Mouse (Mus musculus) CH12.LX (cell line): ENCODE measurements around the gene Pdcd6ip.

ENCODE experiments used
- CTCF ChIP-seq, 2 experiments: IDR thresholded peaks in 1 of 2; conservative IDR thresholded peaks in 1 of 2; 2 replicates each; pipeline ENCODE4 v1.5.1; 2011 to 2012; ENCODE audit warnings: low read depth in 2 of 2, low read length in 2 of 2, improper control_type of control experiment in 1 of 2, inconsistent platforms in 1 of 2, mild to moderate bottlenecking in 1 of 2, moderate library complexity in 1 of 2
- ELF1 ChIP-seq: IDR thresholded peaks from 2 replicates; pipeline ENCODE4 v1.6.1; 2014; ENCODE audit warnings: low read depth, mild to moderate bottlenecking, inconsistent platforms, low read length, improper control_type of control experiment
- EP300 ChIP-seq: IDR thresholded peaks from 2 replicates; pipeline ENCODE4 v1.6.1; 2011; ENCODE audit warnings: low read length, improper control_type of control experiment
- HCFC1 ChIP-seq: IDR thresholded peaks from 2 replicates; pipeline ENCODE4 v1.6.1; 2012; ENCODE audit warnings: low read depth, mild to moderate bottlenecking, inconsistent platforms, low read length, improper control_type of control experiment
- KAT2A ChIP-seq: IDR thresholded peaks from 2 replicates; pipeline ENCODE4 v1.6.1; 2012; ENCODE audit warnings: low read length, improper control_type of control experiment, inconsistent platforms; ENCODE audit not compliant: insufficient replicate concordance
- MAX ChIP-seq: IDR thresholded peaks from 2 replicates; pipeline ENCODE4 v1.6.1; 2011; ENCODE audit warnings: low read length, improper control_type of control experiment
- MXI1 ChIP-seq: IDR thresholded peaks from 2 replicates; pipeline ENCODE4 v1.6.1; 2011; ENCODE audit warnings: mild to moderate bottlenecking, low read depth, low read length, improper control_type of control experiment
- NELFE ChIP-seq: IDR thresholded peaks from 2 replicates; pipeline ENCODE4 v1.6.1; 2011; ENCODE audit warnings: low read depth, low read length, improper control_type of control experiment
- POLR2A ChIP-seq: IDR thresholded peaks from 2 replicates; pipeline ENCODE4 v1.6.1; 2011; ENCODE audit warnings: low read depth, mild to moderate bottlenecking, improper control_type of control experiment, low read length
- RAD21 ChIP-seq: IDR thresholded peaks from 2 replicates; pipeline ENCODE4 v1.6.1; 2011; ENCODE audit warnings: low read depth, mild to moderate bottlenecking, low read length, improper control_type of control experiment, moderate library complexity
- TBP ChIP-seq: conservative IDR thresholded peaks from 2 replicates; pipeline ENCODE4 v1.6.1; 2011; ENCODE audit warnings: low read depth, low read length, improper control_type of control experiment
- ZC3H11A ChIP-seq: IDR thresholded peaks from 2 replicates; pipeline ENCODE4 v1.6.1; 2012; ENCODE audit warnings: low read depth, mild to moderate bottlenecking, inconsistent platforms, low read length, improper control_type of control experiment
- ZKSCAN1 ChIP-seq: IDR thresholded peaks from 2 replicates; pipeline ENCODE4 v1.6.1; 2012; ENCODE audit warnings: low read depth, inconsistent platforms, low read length, improper control_type of control experiment, borderline replicate concordance

- no peak for TF ChIP-seq NELFE
- no peak for TF ChIP-seq CTCF (conservative IDR thresholded peaks at IDR 0.05 in 1 of 2, IDR thresholded peaks at IDR 0.05 in 1 of 2; ENCODE audit: low read depth in 2 of 2, low read length in 2 of 2)
- TF ChIP-seq KAT2A, result no peak
- TF ChIP-seq MXI1, result no peak
- TF ChIP-seq MAX, result no peak
- TF ChIP-seq POLR2A, result no peak
- TF ChIP-seq ELF1, result no peak
- TF ChIP-seq TBP, result no peak
- TF ChIP-seq ZKSCAN1, result no peak
- no peak for TF ChIP-seq HCFC1
- TF ChIP-seq ZC3H11A, result no peak
- TF ChIP-seq RAD21, result no peak
- no peak for TF ChIP-seq EP300
Observed at GRCm38 (mm10) chr9:113706108-113706507, 2.0 kb downstream of the Pdcd6ip start.
